ENCODE assay signal across 8 mouse cellular contexts in genomic region chr9:8544041-8544794, GRCm38 (mm10). TPM values are rescaled to one million over a fixed set of nuclear protein-coding genes. Genes with fewer than 3 reads are reported as not detected.
DNase-seq lines count a peak whose midpoint lies in the region; ATAC-seq and TF ChIP-seq lines count a peak whose summit lies in the region.

Trpc6 (plus strand) TSS chr9:8544142.

- no peaks in the 10 kb centered on the region for H3K36me3 ChIP-seq in limb, embryonic 11.5 days (ENCODE audit: control insufficient read depth, insufficient read depth, low read length)
- no peaks in the 10 kb centered on the region for H3K36me3 ChIP-seq in midbrain, embryonic 11.5 days (ENCODE audit: control insufficient read depth, insufficient read depth, low read length)
- H3K36me3 ChIP-seq in small intestine, adult 2 months (ENCODE audit: control insufficient read depth, insufficient read depth, low read length): no peaks in the 10 kb centered on the region

- DNase-seq in WW6 (ENCODE audit: low read depth, low spot score): peak; percentile 50
- DNase-seq in brain, adult 2 months (ENCODE audit: low read depth, low spot score): peak; percentile 37
- DNase-seq in frontal cortex, postnatal 14 days (ENCODE audit: low spot score in 2 of 2): peak; percentile 5 to 19
- DNase-seq in kidney, adult 18-20 months: peak; percentile 15
- DNase-seq in limb, embryonic 11.5 days (ENCODE audit: low spot score): peak; percentile 63
- peak; percentile 93 for DNase-seq in midbrain, embryonic 11.5 days (ENCODE audit: low spot score, missing footprints)
- no peak for DNase-seq in urinary bladder, postnatal 10 days (ENCODE audit: low spot score)

- H3K4me2 ChIP-seq in limb, embryonic 11.5 days (ENCODE audit: low read depth, severe bottlenecking): peak within 1 kb of the TSS; percentile 92
- H3K4me2 ChIP-seq in midbrain, embryonic 11.5 days: peak within 1 kb of the TSS; percentile 72

- peak within 1 kb of the TSS; percentile 57 for H3K9ac ChIP-seq in limb, embryonic 11.5 days (ENCODE audit: low read length)
- H3K9ac ChIP-seq in midbrain, embryonic 11.5 days (ENCODE audit: low read length): peak within 1 kb of the TSS; percentile 44; the same call in 1 of the 2 replicates

- peak; percentile 73 for ATAC-seq in limb, embryonic 11.5 days (ENCODE audit: insufficient number of reproducible peaks, low FRiP score, low TSS enrichment, low read depth)
- peak; percentile 97 for ATAC-seq in midbrain, embryonic 11.5 days (ENCODE audit: low FRiP score)

- peak within 1 kb of the TSS; percentile 40 for H3K4me3 ChIP-seq in limb, embryonic 11.5 days (ENCODE audit: low read depth, low read length)
- peak within 1 kb of the TSS; percentile 48 for H3K4me3 ChIP-seq in midbrain, embryonic 11.5 days (ENCODE audit: low read depth, low read length)
- peak within 1 kb of the TSS; percentile 50 for H3K4me3 ChIP-seq in small intestine, adult 2 months (ENCODE audit: low read depth, low read length)

- WGBS in limb, embryonic 11.5 days: under 1% methylated on average over 44 of the region's 44 CpGs
- WGBS in midbrain, embryonic 11.5 days: under 1% methylated on average over 44 of the region's 44 CpGs
- WGBS in small intestine, adult 2 months: 2% methylated on average over 44 of the region's 44 CpGs

- peaks cover 16% of the 10 kb centered on the region; the same call in 1 of the 2 replicates for H3K27me3 ChIP-seq in limb, embryonic 11.5 days (ENCODE audit: control insufficient read depth, insufficient read depth, low read length)
- H3K27me3 ChIP-seq in midbrain, embryonic 11.5 days (ENCODE audit: control insufficient read depth, insufficient read depth, low read length): peaks cover 7% of the 10 kb centered on the region; the same call in 1 of the 2 replicates
- H3K27me3 ChIP-seq in small intestine, adult 2 months (ENCODE audit: control insufficient read depth, insufficient read depth, low read length): no peaks in the 10 kb centered on the region

- no peak for TF ChIP-seq POLR2A in small intestine, adult 2 months (IDR thresholded peaks at IDR 0.05; ENCODE audit: low read depth, low read length)

- no peaks in the 10 kb centered on the region for H3K9me3 ChIP-seq in limb, embryonic 11.5 days (ENCODE audit: control insufficient read depth, low read length)
- no peaks in the 10 kb centered on the region for H3K9me3 ChIP-seq in midbrain, embryonic 11.5 days (ENCODE audit: control insufficient read depth, low read length)

- no peaks in the 10 kb centered on the region for H3K4me1 ChIP-seq in limb, embryonic 11.5 days (ENCODE audit: control insufficient read depth, insufficient read depth, low read length)
- no peaks in the 10 kb centered on the region for H3K4me1 ChIP-seq in midbrain, embryonic 11.5 days (ENCODE audit: control insufficient read depth, insufficient read depth, low read length)
- H3K4me1 ChIP-seq in small intestine, adult 2 months (ENCODE audit: control insufficient read depth, insufficient read depth, insufficient read length, low read length): no peaks in the 10 kb centered on the region

- TF ChIP-seq CTCF in small intestine, adult 2 months (IDR thresholded peaks at IDR 0.05; ENCODE audit: extremely low read depth, insufficient read length, insufficient replicate concordance, low read depth, low read length): no peak

- H3K27ac ChIP-seq in limb, embryonic 11.5 days (replicated peaks; ENCODE audit: low read depth, low read length): no peak within 1 kb of the TSS
- H3K27ac ChIP-seq in midbrain, embryonic 11.5 days (ENCODE audit: low read depth, low read length): no peak within 1 kb of the TSS
- 0 out of 2 replicates have a peak within 1 kb of the TSS, but pooled peaks have one; percentile 12 for H3K27ac ChIP-seq in small intestine, adult 2 months (ENCODE audit: insufficient read depth, low read depth, low read length)

RNA-seq across cellular contexts. Expression of gene Trpc6, which starts in this region (rescaled TPM):
- 0.75 and 0.92 TPM in 2 replicates for polyA plus RNA-seq in limb, embryonic 11.5 days (2014; fragmentation: Nextera tagmentation; extraction: Ambion mirVana)
- polyA plus RNA-seq in midbrain, embryonic 11.5 days (2014; fragmentation: Nextera tagmentation; extraction: Ambion mirVana): 1.1 and 2.0 TPM in 2 replicates
- 0.14 and 0.20 TPM in 2 replicates for polyA plus RNA-seq in small intestine, adult 2 months (2012; rRNA removed)

Comparison
In these comparisons a context has a peak if more than half of its experiments do, and no peak if none do; other contexts are left out.
1. Peak in DNase-seq, ATAC-seq, H3K4me3 ChIP-seq, H3K9ac ChIP-seq and H3K4me2 ChIP-seq in limb, embryonic 11.5 days; RNA of the gene not detected or under 1 TPM.